ENCODE assay signal across 24 mouse cellular contexts in the genomic region with DNA sequence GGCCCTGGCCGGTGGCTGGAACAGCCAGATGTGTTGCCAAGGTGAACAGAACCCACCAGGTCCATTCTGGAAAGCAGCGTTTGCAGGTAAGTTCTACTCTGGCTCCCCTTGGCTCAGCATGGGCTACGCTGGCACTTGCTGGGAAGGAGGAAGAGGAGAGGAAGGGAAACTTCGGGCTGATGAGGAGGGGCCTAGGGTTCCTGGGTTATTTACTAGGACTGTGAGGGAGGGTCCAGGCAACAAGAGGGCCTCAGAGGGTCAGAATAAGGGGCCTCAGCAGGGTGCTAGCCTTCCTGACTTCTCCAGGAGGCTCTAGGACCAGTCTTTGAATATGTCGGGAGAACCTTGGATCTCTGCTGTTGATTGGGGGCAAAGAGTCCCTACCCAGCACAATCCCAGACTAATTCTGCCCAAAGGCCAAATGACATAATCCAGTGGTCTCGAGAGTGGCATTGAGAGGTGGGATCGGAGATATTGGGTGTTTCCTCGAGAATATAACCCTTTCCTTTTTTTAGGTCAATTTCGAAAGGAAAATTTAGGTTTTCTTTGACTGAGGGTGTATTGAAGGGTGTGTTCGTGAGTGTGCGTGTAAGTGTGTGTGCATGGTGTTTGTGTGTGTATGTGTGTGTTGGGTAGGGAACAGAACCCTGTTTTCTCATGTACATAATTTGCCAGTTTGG. TPM values are rescaled to one million over a fixed set of nuclear protein-coding genes. Genes with fewer than 3 reads are reported as not detected.
"Had no signal": no experiment of that assay in that cellular context is flagged by ENCODE, and none has a peak within 500 bp of the region (broad histone marks: within the 10 kb centered on the region; RNA-seq: fewer than 3 reads in every experiment).

No protein-coding gene starts in this region.

- H3K4me3 ChIP-seq: left cerebral cortex, adult 2 months; liver, embryonic 13.5 days; megakaryocyte, embryonic 14.5 days; myocyte had no signal

- H3K4me2 ChIP-seq: liver, embryonic 13.5 days had no signal

- H3K27ac ChIP-seq: left cerebral cortex, adult 2 months; limb, embryonic 12.5 days; liver, embryonic 13.5 days; lung, embryonic 15.5 days; macrophage; midbrain, embryonic 13.5 days had no signal

- H3K36me3 ChIP-seq: limb, embryonic 12.5 days; liver, embryonic 13.5 days; lung, embryonic 15.5 days; midbrain, embryonic 13.5 days had no signal

- ATAC-seq: liver, postnatal 0 days; midbrain, embryonic 13.5 days had no signal

- H3K4me1 ChIP-seq: liver, embryonic 13.5 days had no signal

- H3K9me3 ChIP-seq: limb, embryonic 12.5 days; liver, embryonic 13.5 days; lung, embryonic 15.5 days; megakaryocyte, embryonic 14.5 days; midbrain, embryonic 13.5 days had no signal

- DNase-seq: kidney, adult 11 months; kidney, postnatal 14 days; liver; liver, embryonic 13.5 days; liver, postnatal 0 days; lung, postnatal 14 days; spleen, adult 18-20 months; thymus, adult 18-20 months; thymus, postnatal 25 days had no signal

- H3K9ac ChIP-seq: limb, embryonic 12.5 days; liver, embryonic 13.5 days; liver, postnatal 0 days; lung, embryonic 15.5 days; midbrain, embryonic 13.5 days had no signal

RNA-seq across cellular contexts. Expression of gene Hoxb13, which starts 1.0 kb away (rescaled TPM):
- total RNA-seq: layer of hippocampus, adult 8-10 months; layer of hippocampus, postnatal 25 days; left cerebral cortex, adult 2 months; left cerebral cortex, postnatal 25 days; midbrain, postnatal 0 days; neutrophil, adult 5-6 weeks had no signal
- polyA plus RNA-seq: kidney, embryonic 14.5 days; large intestine, adult 2 months; limb, embryonic 12.5 days; liver, embryonic 13.5 days; liver, postnatal 0 days; lung, embryonic 15.5 days; macrophage; midbrain, embryonic 13.5 days; midbrain, postnatal 0 days; stomach, embryonic 14.5 days had no signal
